Mouse (Mus musculus): Measurements from ENCODE around the gene Miga2. TPM values are rescaled to one million over a fixed set of nuclear protein-coding genes. Genes with fewer than 3 reads are reported as not detected.

Miga2 gene
- 9.4 and 12.4 TPM in 2 replicates for polyA plus RNA-seq (2012)

GRCm38 (mm10) chr2:30363773-30364650 lies at the start of gene Miga2:
Gene Miga2, plus strand, starts transcription at chr2:30364233.

GRCm38 (mm10) chr2:30358533-30359531 lies 5.2 kb upstream of the Miga2 start, which contains the start of gene Sh3glb2:
Gene Sh3glb2, minus strand, starts transcription at chr2:30359337.

GRCm38 (mm10) chr2:30392114-30392576 lies 28.1 kb downstream of the Miga2 start, which contains the start of gene Dolpp1:
Gene Dolpp1, plus strand, starts transcription at chr2:30392254.

GRCm38 (mm10) chr2:30415157-30415935 lies 51.3 kb downstream of the Miga2 start, which contains the start of gene Crat:
Gene Crat, minus strand, starts transcription at chr2:30415813.

GRCm38 (mm10) chr2:30415936-30416648 lies 52.1 kb downstream of the Miga2 start, which contains the start of gene Ptpa:
Gene Ptpa, plus strand, starts transcription at chr2:30416039.

Other genes starting within 250 kb of the Miga2 start
- 17.4 and 20.6 TPM in 2 replicates for gene Zer1, start 239.6 kb upstream of the Miga2 start, polyA plus RNA-seq (2012)
- gene Tbc1d13, start 230.5 kb upstream of the Miga2 start, polyA plus RNA-seq (2012): 32.4 and 40.5 TPM in 2 replicates
- gene Endog, start 192.7 kb upstream of the Miga2 start, polyA plus RNA-seq (2012): 24.5 and 27.9 TPM in 2 replicates
- 52.5 and 60.2 TPM in 2 replicates for gene Spout1, start 185.8 kb upstream of the Miga2 start, polyA plus RNA-seq (2012)
- gene Kyat1, start 158.4 kb upstream of the Miga2 start, polyA plus RNA-seq (2012): 6.2 and 8.0 TPM in 2 replicates
- 6.2 and 9.9 TPM in 2 replicates for gene Lrrc8a, start 126.5 kb upstream of the Miga2 start, polyA plus RNA-seq (2012)
- 4.3 TPM in 2 replicates for gene Gm28035, start 123.7 kb upstream of the Miga2 start, polyA plus RNA-seq (2012)
- 0.49 TPM in 1 of 2 replicates, not detected in the other for gene Phyhd1, start 98.0 kb upstream of the Miga2 start, polyA plus RNA-seq (2012)
- gene Gm28038, start 83.2 kb upstream of the Miga2 start, polyA plus RNA-seq (2012): not detected in 2 replicates
- gene Dolk, start 77.9 kb upstream of the Miga2 start, polyA plus RNA-seq (2012): 5.8 and 7.0 TPM in 2 replicates
- 70.1 and 71.7 TPM in 2 replicates for gene Nup188, start 77.8 kb upstream of the Miga2 start, polyA plus RNA-seq (2012)
- gene Sh3glb2, start 4.9 kb upstream of the Miga2 start, polyA plus RNA-seq (2012): 46.5 and 55.3 TPM in 2 replicates
- 15.3 and 16.5 TPM in 2 replicates for gene Dolpp1, start 28.0 kb downstream of the Miga2 start, polyA plus RNA-seq (2012)
- 37.7 and 44.6 TPM in 2 replicates for gene Crat, start 51.6 kb downstream of the Miga2 start, polyA plus RNA-seq (2012)
- gene Ptpa, start 51.8 kb downstream of the Miga2 start, polyA plus RNA-seq (2012): 564 and 616 TPM in 2 replicates
- 15.7 and 20.8 TPM in 2 replicates for gene Ier5l, start 110.0 kb downstream of the Miga2 start, polyA plus RNA-seq (2012)
- gene Cstad, start 230.8 kb downstream of the Miga2 start, polyA plus RNA-seq (2012): not detected in 2 replicates